Mouse (Mus musculus): ENCODE data around the gene Pacrg. TPM values are rescaled to one million over a fixed set of nuclear protein-coding genes. Genes with fewer than 3 reads are reported as not detected.

Gene Pacrg
- polyA plus RNA-seq, 1 experiment from 2014 or later, result 1.1 TPM

DNA sequence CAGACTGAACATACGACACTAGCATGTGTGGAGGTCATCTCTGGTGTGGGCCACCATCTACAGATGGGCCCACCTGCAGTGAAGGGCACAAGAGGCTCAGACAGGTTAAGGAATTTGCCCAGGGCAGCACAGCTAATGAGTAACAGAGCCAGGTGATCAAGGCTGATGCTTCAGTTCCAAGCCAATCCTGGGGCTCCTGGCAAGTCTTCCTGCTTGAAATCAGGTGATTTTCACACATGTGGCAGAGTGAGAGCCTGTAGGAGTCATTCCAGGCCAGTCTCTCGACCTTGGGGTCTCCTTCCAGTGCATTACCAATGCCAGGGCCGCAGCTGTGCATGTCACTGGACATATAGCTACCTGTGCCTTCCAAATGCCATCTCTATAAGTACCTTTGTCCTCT is 438.6 kb downstream of the Pacrg start:
- Histone ChIP-seq H3K4me1 (ENCODE audit: control insufficient read depth, insufficient read depth, low read length) (peaks cover 37% of the 10 kb centered on the region), H3K9ac (ENCODE audit: low read length) (no peak overlapping the region), H3K4me2 (ENCODE audit: low read depth, low read length) (no peak overlapping the region), H3K36me3 (ENCODE audit: control insufficient read depth, insufficient read depth) (no peaks in the 10 kb centered on the region), H3K27me3 (ENCODE audit: control insufficient read depth, insufficient read depth, low read length) (no peaks in the 10 kb centered on the region), H3K9me3 (replicated peaks; ENCODE audit: control insufficient read depth, low read length) (no peaks in the 10 kb centered on the region), H3K4me3 (ENCODE audit: low read length) (no peak overlapping the region), H3K27ac (ENCODE audit: low read length) (no peak overlapping the region)
- no peak for ATAC-seq (replicated peaks; ENCODE audit: extremely low read depth, insufficient read depth, low FRiP score)
- WGBS, result 81% methylated on average over 3 of the region's 3 CpGs

GRCm38 (mm10) chr17:10399706-10400105 is 440.4 kb downstream of the Pacrg start:
- H3K9ac ChIP-seq (ENCODE audit: low read length), result peak overlapping the region; percentile 44; the same call in 1 of the 2 replicates
- no peaks in the 10 kb centered on the region for H3K9me3 ChIP-seq (replicated peaks; ENCODE audit: control insufficient read depth, low read length)
- no peaks in the 10 kb centered on the region for H3K27me3 ChIP-seq (ENCODE audit: control insufficient read depth, insufficient read depth, low read length)
- H3K4me1 ChIP-seq (ENCODE audit: control insufficient read depth, insufficient read depth, low read length), result peaks cover 42% of the 10 kb centered on the region
- ATAC-seq (replicated peaks; ENCODE audit: extremely low read depth, insufficient read depth, low FRiP score), result no peak
- no peak overlapping the region for H3K4me2 ChIP-seq (ENCODE audit: low read depth, low read length)
- H3K4me3 ChIP-seq (ENCODE audit: low read length), result no peak overlapping the region
- H3K36me3 ChIP-seq (ENCODE audit: control insufficient read depth, insufficient read depth), result no peaks in the 10 kb centered on the region
- peak overlapping the region; percentile 71 for H3K27ac ChIP-seq (ENCODE audit: low read length)
- WGBS, result 55% methylated on average over 10 of the region's 10 CpGs

DNA sequence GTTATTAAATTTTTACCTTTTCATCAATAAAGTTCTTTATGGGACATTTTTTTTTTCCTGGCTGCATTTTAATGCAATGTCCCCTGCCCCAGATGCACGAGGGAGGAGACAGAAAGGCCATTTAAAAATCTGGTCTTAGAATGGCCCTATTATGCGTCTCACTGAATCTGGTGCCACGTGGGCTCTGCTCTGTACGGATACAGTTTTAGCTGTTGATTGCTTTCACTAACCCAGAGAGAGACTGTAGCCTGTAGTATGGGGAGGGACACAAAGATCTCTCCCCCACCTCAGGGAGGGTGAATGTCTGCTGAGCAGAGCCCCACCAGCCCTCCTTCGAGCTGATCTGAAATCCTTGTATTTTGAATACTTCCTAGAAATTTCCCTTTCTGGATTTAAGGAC is 441.2 kb downstream of the Pacrg start:
- 83% methylated on average over 5 of the region's 5 CpGs for WGBS
- Histone ChIP-seq H3K36me3 (ENCODE audit: control insufficient read depth, insufficient read depth) (no peaks in the 10 kb centered on the region), H3K27me3 (ENCODE audit: control insufficient read depth, insufficient read depth, low read length) (no peaks in the 10 kb centered on the region), H3K4me1 (ENCODE audit: control insufficient read depth, insufficient read depth, low read length) (peaks cover 46% of the 10 kb centered on the region), H3K27ac (ENCODE audit: low read length) (no peak overlapping the region; the same call in 1 of the 2 replicates), H3K9me3 (replicated peaks; ENCODE audit: control insufficient read depth, low read length) (no peaks in the 10 kb centered on the region), H3K4me3 (ENCODE audit: low read length) (no peak overlapping the region), H3K4me2 (ENCODE audit: low read depth, low read length) (no peak overlapping the region), H3K9ac (ENCODE audit: low read length) (no peak overlapping the region)
- no peak for ATAC-seq (replicated peaks; ENCODE audit: extremely low read depth, insufficient read depth, low FRiP score)

DNA sequence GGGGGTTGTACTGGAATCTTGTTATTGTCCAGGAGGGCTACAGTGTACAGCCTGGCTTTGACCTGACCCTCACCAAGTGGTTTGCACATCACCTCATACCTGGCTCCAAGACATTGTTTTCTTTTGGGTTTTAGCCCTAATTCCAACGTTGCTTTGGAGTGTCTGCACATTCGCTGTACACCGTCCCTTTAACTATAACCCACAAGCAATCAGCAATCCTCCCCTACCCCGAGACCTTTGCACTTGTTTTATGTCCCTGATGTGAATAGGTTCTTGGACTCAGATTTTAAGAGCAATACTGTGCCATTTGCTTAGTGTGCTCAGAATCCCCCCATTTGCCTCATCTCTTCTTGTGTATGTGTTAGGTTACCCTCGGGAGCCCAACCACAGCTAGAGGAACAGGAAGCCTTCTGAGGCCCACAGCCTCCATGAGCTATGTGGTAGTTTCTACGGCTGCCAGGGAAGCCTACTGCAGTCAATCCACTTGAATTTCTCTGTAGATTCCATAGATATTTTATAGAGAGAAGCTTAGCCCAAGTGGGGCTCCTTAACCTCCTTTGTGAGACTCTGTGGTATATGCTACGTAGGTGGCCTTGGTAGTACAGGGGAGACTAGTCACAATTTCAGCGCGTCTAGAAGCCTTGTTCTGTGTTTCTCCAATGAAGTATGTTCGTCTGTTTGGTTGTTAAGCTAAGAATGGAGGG is 442.0 kb downstream of the Pacrg start:
- Histone ChIP-seq H3K4me1 (ENCODE audit: control insufficient read depth, insufficient read depth, low read length) (peaks cover 47% of the 10 kb centered on the region), H3K9me3 (replicated peaks; ENCODE audit: control insufficient read depth, low read length) (no peaks in the 10 kb centered on the region), H3K4me2 (ENCODE audit: low read depth, low read length) (no peak overlapping the region), H3K9ac (ENCODE audit: low read length) (no peak overlapping the region), H3K27ac (ENCODE audit: low read length) (peak overlapping the region; percentile 54), H3K27me3 (ENCODE audit: control insufficient read depth, insufficient read depth, low read length) (no peaks in the 10 kb centered on the region), H3K4me3 (ENCODE audit: low read length) (no peak overlapping the region), H3K36me3 (ENCODE audit: control insufficient read depth, insufficient read depth) (no peaks in the 10 kb centered on the region)
- ATAC-seq (replicated peaks; ENCODE audit: extremely low read depth, insufficient read depth, low FRiP score), result no peak
- 66% methylated on average over 10 of the region's 10 CpGs for WGBS

DNA sequence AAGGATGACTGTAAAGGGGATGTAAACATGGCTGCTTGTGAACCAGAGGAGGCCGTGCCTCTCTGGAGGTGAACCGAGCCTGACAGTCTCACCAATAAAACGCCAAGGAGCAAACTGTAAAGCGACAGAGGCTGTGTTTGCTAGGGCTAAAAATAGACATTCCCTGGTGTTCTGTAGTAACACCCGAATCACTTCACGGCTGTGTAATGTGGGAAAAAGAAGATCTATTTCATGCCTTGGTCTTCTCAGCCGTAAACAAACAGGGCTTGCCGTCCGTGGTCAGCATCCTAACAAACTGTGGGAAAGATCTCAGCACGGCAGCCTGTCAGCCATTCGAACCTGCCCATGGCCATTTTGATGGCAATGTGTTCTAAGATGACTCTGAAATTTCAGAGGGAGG is 442.8 kb downstream of the Pacrg start:
- WGBS, result 38% methylated on average over 11 of the region's 11 CpGs
- Histone ChIP-seq H3K27ac (ENCODE audit: low read length) (peak overlapping the region; percentile 56), H3K27me3 (ENCODE audit: control insufficient read depth, insufficient read depth, low read length) (no peaks in the 10 kb centered on the region), H3K4me1 (ENCODE audit: control insufficient read depth, insufficient read depth, low read length) (peaks cover 47% of the 10 kb centered on the region), H3K9ac (ENCODE audit: low read length) (no peak overlapping the region; the same call in 1 of the 2 replicates), H3K36me3 (ENCODE audit: control insufficient read depth, insufficient read depth) (no peaks in the 10 kb centered on the region), H3K9me3 (replicated peaks; ENCODE audit: control insufficient read depth, low read length) (no peaks in the 10 kb centered on the region), H3K4me2 (ENCODE audit: low read depth, low read length) (no peak overlapping the region), H3K4me3 (ENCODE audit: low read length) (no peak overlapping the region)
- no peak for ATAC-seq (replicated peaks; ENCODE audit: extremely low read depth, insufficient read depth, low FRiP score)

DNA sequence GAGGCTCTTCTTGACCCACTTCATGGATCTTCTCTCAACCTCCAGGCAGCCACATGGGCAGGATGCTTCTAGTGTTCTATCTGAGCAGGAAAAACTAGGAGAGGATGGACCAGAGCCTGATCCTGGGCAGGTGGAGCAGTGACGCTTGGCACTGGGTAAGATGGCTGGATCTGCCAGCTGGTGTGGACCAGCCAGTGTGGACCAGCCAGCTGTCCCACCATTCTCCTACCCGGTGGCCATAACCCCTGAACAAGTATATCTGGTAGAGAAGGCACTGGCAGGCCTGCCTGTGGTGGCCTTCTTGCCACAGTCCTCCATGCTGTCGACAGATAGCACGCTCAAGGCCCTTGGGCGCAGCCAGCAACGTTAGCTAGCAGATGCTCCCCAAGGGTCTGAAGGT is 443.2 kb downstream of the Pacrg start:
- Histone ChIP-seq H3K4me3 (ENCODE audit: low read length) (no peak overlapping the region), H3K9ac (ENCODE audit: low read length) (no peak overlapping the region; the same call in 1 of the 2 replicates), H3K9me3 (replicated peaks; ENCODE audit: control insufficient read depth, low read length) (no peaks in the 10 kb centered on the region), H3K36me3 (ENCODE audit: control insufficient read depth, insufficient read depth) (no peaks in the 10 kb centered on the region), H3K4me1 (ENCODE audit: control insufficient read depth, insufficient read depth, low read length) (peaks cover 47% of the 10 kb centered on the region), H3K27ac (ENCODE audit: low read length) (peak overlapping the region; percentile 56), H3K4me2 (ENCODE audit: low read depth, low read length) (no peak overlapping the region), H3K27me3 (ENCODE audit: control insufficient read depth, insufficient read depth, low read length) (no peaks in the 10 kb centered on the region)
- WGBS, result 68% methylated on average over 6 of the region's 6 CpGs
- no peak for ATAC-seq (replicated peaks; ENCODE audit: extremely low read depth, insufficient read depth, low FRiP score)

DNA sequence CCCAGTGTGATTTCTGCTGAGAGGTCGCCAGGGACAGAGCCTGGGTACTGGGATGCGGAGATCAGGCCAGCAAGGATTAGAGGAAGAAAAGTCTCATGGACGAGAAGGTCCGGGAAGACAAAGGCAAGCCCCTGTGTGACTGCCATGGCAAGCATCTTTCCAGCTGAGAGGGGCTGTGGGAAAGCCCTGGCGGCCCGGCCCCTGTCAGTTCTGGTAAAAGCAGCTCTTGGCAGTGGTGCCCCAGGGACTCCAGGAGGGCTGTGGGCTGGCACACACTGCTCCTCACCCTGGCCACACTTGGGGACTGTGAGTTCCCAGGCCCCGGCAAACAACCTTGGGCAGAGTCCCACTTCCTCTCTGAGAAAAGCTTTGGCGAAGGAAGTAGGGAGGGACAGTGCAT is 445.3 kb downstream of the Pacrg start:
- peak overlapping the region; percentile 28; the same call in 1 of the 2 replicates for H3K9ac ChIP-seq (ENCODE audit: low read length)
- H3K36me3 ChIP-seq (ENCODE audit: control insufficient read depth, insufficient read depth), result no peaks in the 10 kb centered on the region
- H3K9me3 ChIP-seq (replicated peaks; ENCODE audit: control insufficient read depth, low read length), result no peaks in the 10 kb centered on the region
- ATAC-seq (replicated peaks; ENCODE audit: extremely low read depth, insufficient read depth, low FRiP score), result no peak
- no peak overlapping the region for H3K4me3 ChIP-seq (ENCODE audit: low read length)
- peaks cover 56% of the 10 kb centered on the region for H3K4me1 ChIP-seq (ENCODE audit: control insufficient read depth, insufficient read depth, low read length)
- peak overlapping the region; percentile 27; the same call in 1 of the 2 replicates for H3K27ac ChIP-seq (ENCODE audit: low read length)
- no peak overlapping the region for H3K4me2 ChIP-seq (ENCODE audit: low read depth, low read length)
- H3K27me3 ChIP-seq (ENCODE audit: control insufficient read depth, insufficient read depth, low read length), result no peaks in the 10 kb centered on the region
- WGBS, result 70% methylated on average over 8 of the region's 8 CpGs

- 54% methylated on average over 4 of the region's 4 CpGs for WGBS
- Histone ChIP-seq H3K9ac (ENCODE audit: low read length) (no peak overlapping the region), H3K4me2 (ENCODE audit: low read depth, low read length) (no peak overlapping the region), H3K27ac (ENCODE audit: low read length) (peak overlapping the region; percentile 57; the same call in 1 of the 2 replicates), H3K4me3 (ENCODE audit: low read length) (no peak overlapping the region), H3K27me3 (ENCODE audit: control insufficient read depth, insufficient read depth, low read length) (no peaks in the 10 kb centered on the region), H3K36me3 (ENCODE audit: control insufficient read depth, insufficient read depth) (no peaks in the 10 kb centered on the region), H3K4me1 (ENCODE audit: control insufficient read depth, insufficient read depth, low read length) (peaks cover 60% of the 10 kb centered on the region), H3K9me3 (replicated peaks; ENCODE audit: control insufficient read depth, low read length) (no peaks in the 10 kb centered on the region)
- no peak for ATAC-seq (replicated peaks; ENCODE audit: extremely low read depth, insufficient read depth, low FRiP score)
Measured at GRCm38 (mm10) chr17:10393766-10394165, 446.3 kb downstream of the Pacrg start.

- Histone ChIP-seq H3K4me1 (ENCODE audit: control insufficient read depth, insufficient read depth, low read length) (peaks cover 54% of the 10 kb centered on the region), H3K4me3 (ENCODE audit: low read length) (no peak overlapping the region), H3K9me3 (replicated peaks; ENCODE audit: control insufficient read depth, low read length) (no peaks in the 10 kb centered on the region), H3K9ac (ENCODE audit: low read length) (no peak overlapping the region), H3K4me2 (ENCODE audit: low read depth, low read length) (no peak overlapping the region), H3K27me3 (ENCODE audit: control insufficient read depth, insufficient read depth, low read length) (no peaks in the 10 kb centered on the region), H3K36me3 (ENCODE audit: control insufficient read depth, insufficient read depth) (no peaks in the 10 kb centered on the region), H3K27ac (ENCODE audit: low read length) (no peak overlapping the region)
- 76% methylated on average over 14 of the region's 14 CpGs for WGBS
- ATAC-seq (replicated peaks; ENCODE audit: extremely low read depth, insufficient read depth, low FRiP score), result no peak
Measured at GRCm38 (mm10) chr17:10392342-10393034, 447.6 kb downstream of the Pacrg start.
